Mouse (Mus musculus): ENCODE results near the gene Mid1.

- TF ChIP-seq POLR2A (IDR thresholded peaks at IDR 0.05; ENCODE audit: extremely low read depth, insufficient read depth, low read length) (no peak), CTCF (IDR thresholded peaks at IDR 0.05; ENCODE audit: extremely low read depth, insufficient read depth, low read length) (no peak)
These were observed 112.1 kb downstream of the Mid1 start for GRCm38 (mm10) chrX:169797148-169797547.
